Mouse (Mus musculus) T-cell, adult 2 months (primary cell): Measurements from ENCODE around the gene Gm45753.
"Not testable (repeated sequence)": the region's sequence is repeated elsewhere in the genome, so short reads cannot be mapped to it uniquely, and the experiment has no call there.

Experiments
- DNase-seq: peaks from one replicate; pipeline ENCODE4 v3.0.0; 2022; ENCODE audit warnings: low spot score

Gene Gm45753

DNA sequence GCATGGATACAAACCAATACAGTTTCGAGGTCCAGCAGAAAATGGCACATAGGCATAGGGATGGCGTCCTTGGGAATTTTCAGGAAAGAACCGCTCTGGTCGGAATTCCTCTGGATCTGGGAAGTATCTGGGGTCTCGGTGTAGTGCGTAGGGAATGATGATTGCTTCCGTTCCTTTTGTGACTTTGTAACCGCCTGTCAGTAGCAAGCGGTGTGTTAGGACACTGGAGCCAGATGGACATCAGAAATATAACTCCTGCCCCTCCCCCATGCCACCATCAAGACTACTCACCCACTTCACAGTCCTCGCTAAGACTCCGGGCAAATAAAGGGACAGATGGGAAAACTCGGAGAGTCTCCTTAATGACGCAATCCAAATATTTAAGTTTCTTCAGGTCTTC, at the start of gene Gm45753:
Gene Gm45753, minus strand, starts transcription at position 101 of the 400 bp plus-strand sequence.
- no peak for DNase-seq

GRCm38 (mm10) chr8:45355809-45356208, 47.5 kb upstream of the Gm45753 start:
- DNase-seq: no peak

- DNase-seq: peak; percentile 31
These were observed 36.8 kb upstream of the Gm45753 start for GRCm38 (mm10) chr8:45345031-45345430.

DNA sequence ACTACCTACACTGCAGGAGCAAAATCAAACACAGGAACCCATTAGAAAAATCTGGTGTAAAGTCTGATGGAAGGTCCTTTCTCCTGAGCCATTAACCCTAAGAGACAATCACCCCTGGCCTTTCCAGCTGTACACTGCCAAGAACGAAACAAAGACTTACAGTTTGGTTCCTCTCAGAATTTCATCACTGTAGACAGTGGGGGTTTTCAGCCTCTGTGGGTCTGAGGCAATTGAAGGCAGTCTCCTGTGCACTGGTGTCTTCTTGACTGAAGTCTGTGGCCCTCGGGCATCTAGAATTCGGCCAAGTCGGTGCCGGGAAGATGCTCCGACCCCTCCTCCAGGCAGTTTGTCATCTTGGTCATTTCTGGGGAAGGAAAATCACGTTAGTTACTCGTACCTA, 36.0 kb upstream of the Gm45753 start:
- DNase-seq: no peak

DNA sequence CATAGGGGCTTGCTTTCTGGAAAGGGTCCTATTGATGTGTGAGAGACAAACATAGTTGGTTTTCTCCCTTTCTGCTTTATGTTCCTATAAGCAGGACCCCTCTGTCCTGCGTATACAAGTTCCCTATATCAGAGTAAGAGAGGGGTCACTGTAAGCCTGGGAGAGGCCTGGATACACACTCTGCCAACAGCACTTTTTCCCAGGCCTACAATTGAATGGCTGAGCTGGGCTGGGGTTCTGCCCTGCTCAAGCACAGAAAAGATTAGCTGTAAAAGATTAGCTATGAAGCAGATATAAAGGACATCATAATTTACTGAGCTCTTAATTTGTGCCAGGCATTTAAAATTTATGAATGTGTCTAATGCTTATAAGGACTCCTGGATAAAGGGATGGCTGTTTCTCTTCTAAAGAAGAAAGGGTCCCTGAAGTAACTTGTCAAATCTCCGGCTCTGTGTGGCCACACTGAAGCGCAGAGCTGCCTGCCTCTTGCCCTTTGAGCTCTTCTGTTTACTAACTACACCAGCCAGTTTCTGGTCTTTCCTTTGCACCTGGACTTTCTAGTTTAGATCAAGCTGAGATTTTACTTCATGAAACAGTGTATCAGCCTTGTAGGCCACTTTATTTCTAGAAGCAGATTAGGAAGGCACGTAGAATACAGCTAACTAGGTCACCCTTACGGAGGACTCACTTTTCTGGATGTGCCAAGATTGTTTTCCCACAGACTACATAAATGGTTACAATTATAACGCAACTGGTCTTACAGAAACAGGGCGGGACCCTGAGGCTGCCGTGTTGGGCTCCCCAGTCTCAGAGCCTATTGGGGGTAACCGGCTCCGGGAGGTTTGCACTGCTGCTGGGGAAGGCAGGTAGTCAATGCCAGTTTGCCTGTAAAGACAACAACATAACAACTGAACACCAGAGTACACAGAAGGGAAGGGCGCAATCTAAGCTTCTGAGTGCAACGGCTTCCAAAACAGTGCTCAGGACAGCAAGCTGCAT, 33.7 kb upstream of the Gm45753 start:
- DNase-seq: no peak

- DNase-seq: no peak
These were observed 25.2 kb upstream of the Gm45753 start for GRCm38 (mm10) chr8:45333493-45333892.

- peak; percentile 69 for DNase-seq
These were observed 24.6 kb upstream of the Gm45753 start, which contains the start of gene Cyp4v3 for GRCm38 (mm10) chr8:45332685-45333409. Gene Cyp4v3 (minus strand): TSS chr8:45333216.

- no peak for DNase-seq
These were observed 22.6 kb upstream of the Gm45753 start for GRCm38 (mm10) chr8:45330856-45331255.

DNA sequence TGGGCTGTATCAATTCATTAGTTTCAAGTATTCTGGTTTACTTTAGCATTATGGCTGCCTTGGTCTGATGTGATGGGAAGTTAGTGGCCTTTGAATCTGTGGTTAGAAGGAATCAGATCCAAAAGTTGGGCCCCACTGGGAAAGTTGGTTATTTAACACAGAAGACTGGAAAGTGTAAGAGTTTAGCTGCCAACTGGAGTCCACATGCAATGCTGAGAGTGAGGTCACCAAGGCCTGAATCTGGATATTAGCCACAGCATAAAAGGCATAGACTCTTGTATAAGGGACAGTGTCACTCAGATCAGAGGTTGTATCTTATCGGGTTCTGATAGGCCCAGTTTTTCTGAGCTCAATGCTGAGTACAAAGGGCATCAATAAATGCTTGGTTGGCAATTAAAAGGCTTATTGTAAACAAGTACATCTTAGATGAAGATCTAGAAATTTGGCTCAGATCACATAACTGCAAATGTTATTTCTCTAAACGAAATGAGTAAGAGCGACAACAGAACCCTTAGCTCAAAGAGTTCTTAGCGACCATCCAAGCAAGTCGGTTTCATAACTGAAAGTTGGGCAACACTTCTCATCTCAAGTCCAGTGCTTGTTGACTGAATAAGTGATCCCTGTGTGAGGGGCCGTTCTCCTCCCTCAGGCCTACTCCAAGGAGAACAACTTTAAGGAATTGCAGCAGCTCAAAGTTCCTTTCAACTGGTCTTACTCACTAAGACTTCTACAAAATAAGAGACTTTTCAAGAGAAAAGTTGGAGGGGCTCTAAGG, 21.1 kb upstream of the Gm45753 start:
- DNase-seq: no peak

DNA sequence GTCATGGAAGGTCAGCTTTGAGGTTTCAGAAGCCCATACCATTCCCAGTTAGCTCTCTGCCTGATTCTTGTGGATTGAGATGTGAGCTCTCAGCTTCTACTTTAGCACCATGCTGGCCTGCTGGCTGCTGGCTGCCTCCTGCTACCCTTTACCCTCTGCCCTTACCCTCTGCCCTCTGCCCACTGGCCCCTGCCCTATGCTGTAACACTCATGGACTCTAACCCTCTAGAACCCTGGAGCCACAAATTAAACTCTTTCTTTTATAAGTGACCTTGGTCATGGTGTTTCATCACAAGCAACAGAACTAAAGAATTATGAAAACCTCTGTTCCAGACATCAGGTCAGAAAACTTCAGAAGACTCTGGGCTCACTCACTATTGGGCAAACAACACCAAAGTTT, 18.8 kb upstream of the Gm45753 start:
- DNase-seq: not testable (repeated sequence)

DNA sequence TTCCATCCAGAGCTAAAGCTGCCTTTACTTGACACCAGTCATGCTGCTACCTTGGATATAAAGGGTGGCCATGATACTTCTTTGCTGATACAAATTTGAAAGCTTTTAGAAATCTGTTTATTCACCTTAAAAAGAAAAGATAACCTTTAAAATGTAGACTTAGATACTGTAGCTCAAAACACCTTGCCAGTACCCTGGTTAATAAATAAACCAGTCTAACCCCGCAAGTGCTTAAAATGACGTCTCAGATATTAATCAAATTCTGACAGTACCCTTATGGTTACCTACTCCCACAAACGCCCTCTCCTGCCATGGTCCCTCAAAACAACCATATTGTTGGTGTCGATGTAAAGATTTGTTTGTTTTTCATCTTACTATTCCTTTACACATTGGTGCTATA, 15.9 kb upstream of the Gm45753 start:
- DNase-seq: no peak

DNA sequence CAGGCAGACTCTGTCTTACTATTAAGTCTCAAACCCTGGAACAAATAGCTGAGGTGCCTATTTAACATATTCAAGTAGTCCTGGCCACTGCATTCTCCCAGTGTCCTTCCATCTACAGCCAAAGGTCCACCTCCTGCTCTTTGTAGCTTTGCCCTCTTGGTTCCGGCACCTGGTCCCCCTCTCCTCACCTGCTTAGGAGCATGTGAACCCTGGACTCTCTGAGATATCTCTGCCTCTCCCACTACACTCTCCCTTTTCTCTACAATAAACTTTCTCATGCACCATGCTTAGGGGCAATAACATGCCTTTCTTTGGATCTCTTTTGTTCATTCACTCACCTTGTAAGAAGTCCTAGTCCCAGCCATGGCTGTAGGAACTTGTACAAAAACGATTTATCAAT, 13.1 kb upstream of the Gm45753 start:
- DNase-seq: no peak

DNA sequence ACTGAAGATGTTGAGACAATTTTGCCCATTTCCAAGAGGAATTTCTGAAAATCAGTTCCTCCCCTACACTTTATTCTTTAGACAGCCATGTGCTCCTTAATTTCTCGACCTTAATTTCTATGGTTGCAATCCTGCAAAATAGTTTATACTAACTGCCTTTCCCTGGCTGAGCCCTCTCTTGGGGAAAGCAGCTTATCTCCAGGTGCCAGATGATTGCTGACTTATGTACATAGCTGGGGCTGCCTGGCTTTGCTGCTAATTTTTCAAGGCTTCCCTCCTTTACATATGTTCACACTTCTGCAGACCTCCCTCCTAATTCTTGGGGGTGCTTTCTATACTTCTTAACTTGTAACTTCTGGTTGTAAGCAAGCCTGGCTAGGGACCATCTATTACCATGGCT, 12.7 kb upstream of the Gm45753 start:
- DNase-seq: no peak

DNA sequence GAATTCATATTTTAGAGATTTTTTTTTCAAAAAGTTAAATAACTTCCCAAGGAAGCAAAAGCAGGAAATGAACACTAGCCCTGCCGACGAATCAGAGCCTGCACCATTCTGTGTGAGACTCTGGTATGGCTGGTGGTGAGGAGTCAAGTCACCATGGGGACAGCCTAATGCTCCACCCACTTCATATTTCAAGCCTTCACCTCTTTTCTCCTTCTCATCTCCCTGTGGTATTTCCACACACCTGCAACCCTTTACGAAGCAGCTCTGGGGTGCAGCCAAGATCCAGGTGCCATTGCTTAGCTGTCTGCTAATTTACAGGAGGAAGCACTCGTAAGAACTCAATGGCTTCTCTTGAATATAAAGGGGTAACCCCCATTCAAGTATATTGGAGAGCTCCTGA, 2.7 kb upstream of the Gm45753 start:
- no peak for DNase-seq

GRCm38 (mm10) chr8:45305479-45305878, 2.8 kb downstream of the Gm45753 start:
- no peak for DNase-seq

GRCm38 (mm10) chr8:45304354-45304753, 3.9 kb downstream of the Gm45753 start:
- no peak for DNase-seq

DNA sequence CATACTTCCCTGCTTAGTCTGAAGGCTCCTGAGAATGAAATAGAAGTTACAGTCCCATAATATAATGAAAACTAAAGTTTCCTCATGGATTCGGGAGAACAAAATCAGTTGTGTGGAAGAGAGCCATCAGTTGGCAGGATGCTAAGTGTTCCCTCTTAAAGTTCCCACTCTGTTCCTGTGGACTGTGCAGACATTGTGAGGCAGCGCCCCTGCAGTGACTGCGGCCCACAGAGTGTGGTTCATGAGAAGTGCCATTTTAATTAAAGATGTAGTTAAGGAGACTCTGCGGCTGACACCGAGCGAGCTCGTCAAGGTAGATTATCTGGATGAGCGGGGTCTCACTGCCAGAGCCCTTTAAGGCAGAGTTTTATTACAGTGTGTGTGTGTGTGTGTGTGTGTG, 5.9 kb downstream of the Gm45753 start:
- DNase-seq: no peak

GRCm38 (mm10) chr8:45295276-45295675, 13.0 kb downstream of the Gm45753 start:
- DNase-seq: no peak

DNA sequence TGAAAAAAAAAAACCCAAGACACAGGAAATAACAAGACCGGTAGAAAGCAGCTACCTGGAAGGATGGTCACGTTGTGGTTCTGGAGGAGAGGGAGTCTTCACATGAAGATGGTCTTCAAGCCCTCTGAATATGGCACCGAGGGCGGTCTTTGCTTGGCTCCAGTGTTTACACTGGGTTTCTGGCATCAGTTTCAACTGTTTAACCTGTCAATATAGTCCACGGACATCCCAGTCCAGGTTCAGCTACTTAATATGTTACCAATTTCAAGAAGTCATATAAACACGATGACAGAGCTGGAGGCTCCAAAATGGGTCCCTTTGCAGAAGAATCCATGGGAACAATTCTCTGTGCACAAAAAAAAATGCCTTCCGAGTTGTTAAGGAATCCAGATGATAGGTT, 13.6 kb downstream of the Gm45753 start, which contains the start of gene Klkb1:
Gene Klkb1, minus strand, starts transcription at position 173 of the 400 bp plus-strand sequence.
- no peak for DNase-seq

GRCm38 (mm10) chr8:45291790-45292189, 16.5 kb downstream of the Gm45753 start:
- DNase-seq: no peak

GRCm38 (mm10) chr8:45281630-45282029, 26.6 kb downstream of the Gm45753 start:
- DNase-seq: no peak

GRCm38 (mm10) chr8:45277453-45277852, 30.8 kb downstream of the Gm45753 start:
- no peak for DNase-seq
